Mouse (Mus musculus) neural tube, embryonic 13.5 days (tissue): ENCODE results near the gene A730046J19Rik. TPM values are rescaled to one million over a fixed set of nuclear protein-coding genes. Genes with fewer than 3 reads are reported as not detected.

Source experiments
- ATAC-seq: fragments of 200-750 bp; cut with Nextera tagmentation; 2 replicates; pipeline ENCODE4 v1.8.0; 2017; ENCODE audit warnings: low read depth, mild to moderate bottlenecking, moderate TSS enrichment, moderate library complexity
- H3K27ac ChIP-seq: fragments of 300-500 bp; sonication (generic); replicated peaks from 2 replicates; pipeline ENCODE4 v1.5.1; 2015; ENCODE audit warnings: moderate library complexity, mild to moderate bottlenecking, inconsistent platforms
- H3K27me3 ChIP-seq: fragments of 300-500 bp; sonication (generic); 2 replicates; pipeline ENCODE4 v1.6.1; 2015; ENCODE audit warnings: mild to moderate bottlenecking, inconsistent platforms
- H3K36me3 ChIP-seq: fragments of 300-500 bp; sonication (generic); 2 replicates; pipeline ENCODE4 v1.6.1; 2015; ENCODE audit warnings: mild to moderate bottlenecking, inconsistent platforms
- H3K4me1 ChIP-seq: fragments of 300-500 bp; sonication (generic); replicated peaks from 2 replicates; pipeline ENCODE4 v1.6.1; 2015; ENCODE audit warnings: inconsistent platforms
- H3K4me2 ChIP-seq: fragments of 300-500 bp; sonication (generic); 2 replicates; pipeline ENCODE4 v1.6.1; 2015; ENCODE audit warnings: inconsistent platforms, mild to moderate bottlenecking, moderate library complexity
- H3K4me3 ChIP-seq: fragments of 300-500 bp; sonication (generic); 2 replicates; pipeline ENCODE4 v1.5.1; 2015; ENCODE audit warnings: mild to moderate bottlenecking, inconsistent platforms
- H3K9ac ChIP-seq: fragments of 300-500 bp; sonication (generic); 2 replicates; pipeline ENCODE4 v1.6.1; 2015; ENCODE audit warnings: moderate library complexity, mild to moderate bottlenecking, inconsistent platforms
- H3K9me3 ChIP-seq: fragments of 300-500 bp; sonication (generic); 2 replicates; pipeline ENCODE4 v1.6.1; 2016; ENCODE audit warnings: inconsistent platforms
- WGBS: fragments of 180-500 bp; shearing (Covaris S2); methylation state at CpG from one replicate; pipeline ENCODE4 v1.1.7; 2015; 5-methylcytosine and 5-hydroxymethylcytosine counted together
- polyA plus RNA-seq: library from polyadenylated mRNA; unstranded; fragments of >200 nt; fragmentation: Nextera tagmentation; extraction: Ambion mirVana; gene quantifications from 2 replicates; pipeline ENCODE4 v1.2.1, GENCODE M21; 2015

A730046J19Rik gene
- polyA plus RNA-seq = 4.9 and 5.5 TPM in 2 replicates

GRCm38 (mm10) chrX:144153523-144153922, at the start of gene A730046J19Rik:
A730046J19Rik (plus strand) TSS chrX:144153695.
- WGBS = 23% methylated on average over 8 of the region's 8 CpGs
- Histone ChIP-seq H3K36me3 (no peaks in the 10 kb centered on the region), H3K4me2 (peak within 1 kb of the TSS; percentile 42), H3K9me3 (no peaks in the 10 kb centered on the region), H3K27ac (no peak within 1 kb of the TSS), H3K27me3 (peaks cover 11% of the 10 kb centered on the region; the same call in 1 of the 2 replicates), H3K9ac (no peak within 1 kb of the TSS), H3K4me1 (no peaks in the 10 kb centered on the region), H3K4me3 (peak within 1 kb of the TSS; percentile 4; the same call in 1 of the 2 replicates)
- no peak for ATAC-seq

DNA sequence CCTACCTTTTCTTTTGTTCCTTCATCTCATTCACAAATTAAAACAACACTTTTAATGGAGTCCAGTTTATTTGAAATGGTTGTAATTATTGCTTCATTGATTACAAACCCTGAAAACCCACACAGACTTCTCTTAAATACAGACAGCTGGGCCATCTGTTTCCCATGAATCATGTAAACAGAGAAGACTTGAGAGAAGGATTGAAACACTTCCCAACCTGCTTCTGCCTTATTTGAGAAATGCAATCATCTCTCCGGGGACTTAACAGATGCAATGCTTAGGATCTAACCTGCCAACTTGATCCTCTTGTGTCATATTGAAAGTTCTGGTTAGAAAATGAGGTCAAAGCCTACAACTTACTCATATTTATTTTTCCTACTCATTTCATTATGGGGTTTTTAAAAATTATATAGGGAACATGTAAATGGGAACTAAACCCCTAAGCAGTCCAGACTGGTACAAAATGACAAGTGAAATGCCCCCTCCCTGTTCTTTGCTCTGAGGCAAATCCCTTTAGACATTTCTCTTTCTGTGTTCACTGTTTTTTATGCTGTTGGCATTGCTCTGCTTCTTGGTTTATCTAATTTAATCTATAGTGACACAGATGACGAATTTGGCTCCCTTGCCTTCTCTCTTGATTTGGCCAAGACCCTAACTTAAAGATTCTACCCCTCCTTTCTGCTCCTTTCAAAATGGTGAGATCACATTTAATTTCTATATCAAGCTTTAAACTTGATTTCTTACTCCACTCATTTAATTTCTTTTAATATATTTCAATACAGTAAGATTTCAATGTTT, 48.7 kb upstream of the A730046J19Rik start:
- H3K4me1 ChIP-seq = no peaks in the 10 kb centered on the region
- WGBS = 74% methylated on average over 2 of the region's 2 CpGs

GRCm38 (mm10) chrX:144136281-144136680, 17.2 kb upstream of the A730046J19Rik start:
- 10% methylated on average over 1 of the region's 1 CpGs for WGBS
- Histone ChIP-seq H3K27me3 (no peaks in the 10 kb centered on the region), H3K9me3 (no peaks in the 10 kb centered on the region), H3K36me3 (no peaks in the 10 kb centered on the region), H3K4me1 (no peaks in the 10 kb centered on the region), H3K4me3 (no peak overlapping the region), H3K4me2 (no peak overlapping the region), H3K9ac (no peak overlapping the region), H3K27ac (no peak overlapping the region)
- ATAC-seq = no peak

More for the DNA sequence above, 48.7 kb upstream of the A730046J19Rik start:
- H3K9me3 ChIP-seq = no peaks in the 10 kb centered on the region
- no peak overlapping the region for H3K4me2 ChIP-seq
- no peak overlapping the region for H3K27ac ChIP-seq
- no peak for ATAC-seq
- H3K4me3 ChIP-seq = no peak overlapping the region
- no peak overlapping the region for H3K9ac ChIP-seq
- no peaks in the 10 kb centered on the region for H3K27me3 ChIP-seq
- H3K36me3 ChIP-seq = no peaks in the 10 kb centered on the region

GRCm38 (mm10) chrX:144149987-144150386, 3.5 kb upstream of the A730046J19Rik start:
- no peak overlapping the region for H3K27ac ChIP-seq

DNA sequence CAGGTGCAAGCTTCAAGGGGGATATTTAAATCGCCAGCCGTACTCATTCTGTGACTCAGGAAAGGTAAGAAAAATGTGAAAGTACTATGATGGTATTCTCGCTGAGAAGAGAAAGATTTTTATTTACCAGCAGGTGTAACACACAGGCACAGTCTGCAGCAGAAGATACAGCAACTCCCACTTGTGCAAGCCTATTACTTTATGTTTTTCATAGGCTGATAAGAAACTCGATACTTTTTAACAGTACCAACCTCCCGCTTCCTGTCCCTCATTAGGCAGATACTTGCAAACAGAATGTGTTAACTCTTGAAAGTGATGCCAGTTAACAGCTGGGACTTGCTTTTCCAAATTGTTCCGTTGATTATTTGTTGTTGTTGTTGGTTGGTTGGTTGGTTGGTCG, 616 bp downstream of the A730046J19Rik start:
- 35% methylated on average over 7 of the region's 7 CpGs for WGBS
- Histone ChIP-seq H3K4me3 (peak overlapping the region; percentile 4; the same call in 1 of the 2 replicates), H3K4me2 (peak overlapping the region; percentile 42), H3K27ac (no peak overlapping the region), H3K27me3 (peaks cover 11% of the 10 kb centered on the region; the same call in 1 of the 2 replicates), H3K9ac (no peak overlapping the region), H3K9me3 (no peaks in the 10 kb centered on the region), H3K4me1 (no peaks in the 10 kb centered on the region), H3K36me3 (no peaks in the 10 kb centered on the region)
- ATAC-seq = no peak

More at GRCm38 (mm10) chrX:144149987-144150386, 3.5 kb upstream of the A730046J19Rik start:
- Histone ChIP-seq H3K4me3 (no peak overlapping the region), H3K9me3 (no peaks in the 10 kb centered on the region), H3K36me3 (no peaks in the 10 kb centered on the region), H3K4me2 (no peak overlapping the region), H3K27me3 (peaks cover 11% of the 10 kb centered on the region; the same call in 1 of the 2 replicates), H3K4me1 (no peaks in the 10 kb centered on the region), H3K9ac (no peak overlapping the region)
- WGBS = 50% methylated on average over 2 of the region's 2 CpGs
- no peak for ATAC-seq

GRCm38 (mm10) chrX:144162936-144163335, 9.4 kb downstream of the A730046J19Rik start:
- no peaks in the 10 kb centered on the region for H3K9me3 ChIP-seq
- H3K9ac ChIP-seq = no peak overlapping the region
- H3K4me3 ChIP-seq = no peak overlapping the region
- H3K36me3 ChIP-seq = no peaks in the 10 kb centered on the region
- no peak overlapping the region for H3K27ac ChIP-seq
- no peak for ATAC-seq
- H3K4me2 ChIP-seq = no peak overlapping the region
- no peaks in the 10 kb centered on the region for H3K27me3 ChIP-seq
- WGBS = 55% methylated on average over 5 of the region's 5 CpGs
- no peaks in the 10 kb centered on the region for H3K4me1 ChIP-seq

Other genes with a start within 250 kb of the A730046J19Rik start
- gene Dcx, start 220.4 kb upstream of the A730046J19Rik start, polyA plus RNA-seq = 302 and 319 TPM in 2 replicates
- gene Alg13, start 164.1 kb downstream of the A730046J19Rik start, polyA plus RNA-seq = 10.3 and 11.0 TPM in 2 replicates